Mouse (Mus musculus) megakaryocyte, adult 5-6 weeks (primary cell): ENCODE measurements around the gene Olfr692. TPM values are rescaled to one million over a fixed set of nuclear protein-coding genes. Genes with fewer than 3 reads are reported as not detected.
A peak's percentile ranks its signal among the peaks of the same experiment; 100 is the strongest.
"Not testable (repeated sequence)": the region's sequence is repeated elsewhere in the genome, so short reads cannot be mapped to it uniquely, and the experiment has no call there.

ENCODE experiments used
- ATAC-seq: 2 replicates; pipeline ENCODE4 v1.8.0; 2016; ENCODE audit warnings: mild to moderate bottlenecking, inconsistent platforms; ENCODE audit not compliant: poor library complexity, severe bottlenecking
- total RNA-seq, 2 experiments: library from RNA; stranded (forward) in 1 of 2; stranded (reverse) in 1 of 2; fragments of 153-499, 151-499 nt in 1 of 2; fragments of 221-1000, 200-1000 nt in 1 of 2; gene quantifications; 2 replicates each; pipeline versions ENCODE4 v1.2.3 to v1.2.4; 2015 to 2017

The Olfr692 gene
- not detected in 2 replicates for total RNA-seq (2015)
- total RNA-seq (2017): not detected in 2 replicates

GRCm38 (mm10) chr7:105367930-105368329, at the start of gene Olfr692:
Olfr692 (plus strand) TSS chr7:105368230.
- no peak for ATAC-seq

- ATAC-seq: no peak
Measured at GRCm38 (mm10) chr7:105325302-105325701, 42.7 kb upstream of the Olfr692 start.

- ATAC-seq: no peak
Measured at GRCm38 (mm10) chr7:105334004-105334403, 34.0 kb upstream of the Olfr692 start, which contains the start of gene Olfr690. Olfr690 (minus strand) TSS chr7:105334104.

GRCm38 (mm10) chr7:105342170-105342569, 25.9 kb upstream of the Olfr692 start, which contains the start of gene Olfr691:
Olfr691 (minus strand) TSS chr7:105342270.
- no peak for ATAC-seq

GRCm38 (mm10) chr7:105342752-105343151, 25.3 kb upstream of the Olfr692 start:
- ATAC-seq: no peak

- not testable (repeated sequence) for ATAC-seq
Measured at GRCm38 (mm10) chr7:105356064-105356463, 12.0 kb upstream of the Olfr692 start.

GRCm38 (mm10) chr7:105356487-105356886, 11.5 kb upstream of the Olfr692 start:
- ATAC-seq: not testable (repeated sequence)

- ATAC-seq: no peak
Measured at GRCm38 (mm10) chr7:105361713-105362112, 6.3 kb upstream of the Olfr692 start.

- peak; percentile 35; the same call in 1 of the 2 replicates for ATAC-seq
Measured at GRCm38 (mm10) chr7:105367268-105367667, 762 bp upstream of the Olfr692 start.

- no peak for ATAC-seq
Measured at GRCm38 (mm10) chr7:105368521-105368920, 491 bp downstream of the Olfr692 start.

- ATAC-seq: peak; percentile 90
Measured at GRCm38 (mm10) chr7:105372912-105373311, 4.9 kb downstream of the Olfr692 start.

GRCm38 (mm10) chr7:105373509-105373908, 5.5 kb downstream of the Olfr692 start:
- ATAC-seq: peak; percentile 6

GRCm38 (mm10) chr7:105373976-105374375, 5.9 kb downstream of the Olfr692 start:
- no peak for ATAC-seq

- ATAC-seq: no peak
Measured at GRCm38 (mm10) chr7:105374866-105375265, 6.8 kb downstream of the Olfr692 start, which contains the start of gene Gm5901. Gm5901 (plus strand) TSS chr7:105375038.

GRCm38 (mm10) chr7:105380329-105380728, 12.3 kb downstream of the Olfr692 start:
- peak; percentile 31; the same call in 1 of the 2 replicates for ATAC-seq

GRCm38 (mm10) chr7:105387696-105388095, 19.7 kb downstream of the Olfr692 start:
- peak; percentile 74 for ATAC-seq

- peak; percentile 69 for ATAC-seq
Measured at GRCm38 (mm10) chr7:105390236-105390635, 22.2 kb downstream of the Olfr692 start.

GRCm38 (mm10) chr7:105394606-105395005, 26.6 kb downstream of the Olfr692 start:
- ATAC-seq: no peak

GRCm38 (mm10) chr7:105395131-105395820, 27.2 kb downstream of the Olfr692 start:
- ATAC-seq: no peak

- ATAC-seq: no peak
Measured at GRCm38 (mm10) chr7:105396126-105396525, 28.1 kb downstream of the Olfr692 start.

GRCm38 (mm10) chr7:105399058-105399934, 31.3 kb downstream of the Olfr692 start:
- ATAC-seq: peak; percentile 49
